Mouse (Mus musculus) kidney, embryonic 15.5 days (tissue): ENCODE results near the gene Gabrb1. TPM values are rescaled to one million over a fixed set of nuclear protein-coding genes. Genes with fewer than 3 reads are reported as not detected.

Experiments used
- ATAC-seq: fragments of 200-750 bp; cut with Nextera tagmentation; replicated peaks from 2 replicates; pipeline ENCODE4 v1.8.0; 2017; ENCODE audit warnings: moderate TSS enrichment; ENCODE audit not compliant: low FRiP score
- H3K27ac ChIP-seq: fragments of 300-500 bp; sonication (generic); 2 replicates; pipeline ENCODE4 v1.5.1; 2015; ENCODE audit warnings: mild to moderate bottlenecking, inconsistent platforms
- H3K27me3 ChIP-seq: fragments of 300-500 bp; sonication (generic); 2 replicates; pipeline ENCODE4 v1.6.1; 2015; ENCODE audit warnings: inconsistent platforms
- H3K36me3 ChIP-seq: fragments of 300-500 bp; sonication (generic); 2 replicates; pipeline ENCODE4 v1.6.1; 2015; ENCODE audit warnings: inconsistent platforms
- H3K4me1 ChIP-seq: fragments of 300-500 bp; sonication (generic); 2 replicates; pipeline ENCODE4 v1.6.1; 2015; ENCODE audit warnings: inconsistent platforms
- H3K4me2 ChIP-seq: fragments of 300-500 bp; sonication (generic); 2 replicates; pipeline ENCODE4 v1.6.1; 2015; ENCODE audit warnings: moderate library complexity, mild to moderate bottlenecking, inconsistent platforms
- H3K4me3 ChIP-seq: fragments of 300-500 bp; sonication (generic); replicated peaks from 2 replicates; pipeline ENCODE4 v1.5.1; 2015; ENCODE audit warnings: mild to moderate bottlenecking, inconsistent platforms
- H3K9ac ChIP-seq: fragments of 300-500 bp; sonication (generic); 2 replicates; pipeline ENCODE4 v1.6.1; 2015; ENCODE audit warnings: mild to moderate bottlenecking, inconsistent platforms
- H3K9me3 ChIP-seq: fragments of 300-500 bp; sonication (generic); replicated peaks from 2 replicates; pipeline ENCODE4 v1.6.1; 2016; ENCODE audit warnings: inconsistent platforms
- WGBS: fragments of 180-500 bp; shearing (Covaris S2); methylation state at CpG from one replicate; pipeline ENCODE4 v1.1.7; 2015; ENCODE audit warnings: mixed read lengths; 5-methylcytosine and 5-hydroxymethylcytosine counted together
- polyA plus RNA-seq: library from polyadenylated mRNA; unstranded; fragments of >200 nt; fragmentation: Nextera tagmentation; extraction: Ambion mirVana; gene quantifications from 2 replicates; pipeline ENCODE4 v1.2.1, GENCODE M21; 2015

Gene Gabrb1
- polyA plus RNA-seq, 1 experiment from 2014 or later, result 0.49 TPM

- ATAC-seq, result no peak
Observed at GRCm38 (mm10) chr5:72173521-72173920, 515.6 kb downstream of the Gabrb1 start.

GRCm38 (mm10) chr5:72175050-72175449 lies 517.1 kb downstream of the Gabrb1 start:
- H3K4me3 ChIP-seq, result no peak overlapping the region
- no peaks in the 10 kb centered on the region for H3K9me3 ChIP-seq
- H3K9ac ChIP-seq, result no peak overlapping the region
- no peaks in the 10 kb centered on the region for H3K27me3 ChIP-seq
- no peak for ATAC-seq
- WGBS, result 90% methylated on average over 4 of the region's 4 CpGs
- no peaks in the 10 kb centered on the region for H3K36me3 ChIP-seq
- H3K4me2 ChIP-seq, result no peak overlapping the region
- peaks cover 6% of the 10 kb centered on the region; the same call in 1 of the 2 replicates for H3K4me1 ChIP-seq
- H3K27ac ChIP-seq, result no peak overlapping the region

More at GRCm38 (mm10) chr5:72173521-72173920, 515.6 kb downstream of the Gabrb1 start:
- no peak overlapping the region for H3K4me3 ChIP-seq
- H3K36me3 ChIP-seq, result no peaks in the 10 kb centered on the region
- WGBS, result 76% methylated on average over 1 of the region's 1 CpGs
- no peak overlapping the region for H3K4me2 ChIP-seq
- peaks cover 6% of the 10 kb centered on the region; the same call in 1 of the 2 replicates for H3K4me1 ChIP-seq
- H3K27ac ChIP-seq, result no peak overlapping the region
- H3K27me3 ChIP-seq, result no peaks in the 10 kb centered on the region
- no peaks in the 10 kb centered on the region for H3K9me3 ChIP-seq
- H3K9ac ChIP-seq, result no peak overlapping the region

GRCm38 (mm10) chr5:72175530-72175929 lies 517.6 kb downstream of the Gabrb1 start:
- Histone ChIP-seq H3K9me3 (no peaks in the 10 kb centered on the region), H3K27ac (no peak overlapping the region), H3K9ac (no peak overlapping the region), H3K36me3 (no peaks in the 10 kb centered on the region), H3K4me1 (peaks cover 6% of the 10 kb centered on the region; the same call in 1 of the 2 replicates), H3K4me3 (no peak overlapping the region), H3K4me2 (no peak overlapping the region), H3K27me3 (no peaks in the 10 kb centered on the region)
- 47% methylated on average over 7 of the region's 7 CpGs for WGBS
- 0 out of 2 replicates have a peak, but pooled peaks have one; percentile 29 for ATAC-seq

- H3K9ac ChIP-seq, result no peak overlapping the region
- H3K27ac ChIP-seq, result no peak overlapping the region
- H3K27me3 ChIP-seq, result no peaks in the 10 kb centered on the region
- H3K4me3 ChIP-seq, result no peak overlapping the region
- 12% methylated on average over 1 of the region's 1 CpGs for WGBS
- no peaks in the 10 kb centered on the region for H3K36me3 ChIP-seq
- H3K4me1 ChIP-seq, result 0 out of 2 replicates have a peak, but pooled peaks cover 1% of the 10 kb centered on the region
- H3K4me2 ChIP-seq, result no peak overlapping the region
- no peaks in the 10 kb centered on the region for H3K9me3 ChIP-seq
- no peak for ATAC-seq
Observed at GRCm38 (mm10) chr5:72181194-72181593, 523.3 kb downstream of the Gabrb1 start.

- no peak overlapping the region for H3K27ac ChIP-seq
- H3K4me3 ChIP-seq, result no peak overlapping the region
- no peaks in the 10 kb centered on the region for H3K4me1 ChIP-seq
- no peaks in the 10 kb centered on the region for H3K27me3 ChIP-seq
- no peaks in the 10 kb centered on the region for H3K36me3 ChIP-seq
- H3K9ac ChIP-seq, result no peak overlapping the region
- 84% methylated on average over 4 of the region's 4 CpGs for WGBS
- H3K4me2 ChIP-seq, result no peak overlapping the region
- ATAC-seq, result no peak
- no peaks in the 10 kb centered on the region for H3K9me3 ChIP-seq
Observed at GRCm38 (mm10) chr5:72182804-72183203, 524.9 kb downstream of the Gabrb1 start.

- 88% methylated on average over 6 of the region's 6 CpGs for WGBS
- no peak overlapping the region for H3K9ac ChIP-seq
- no peaks in the 10 kb centered on the region for H3K27me3 ChIP-seq
- H3K9me3 ChIP-seq, result no peaks in the 10 kb centered on the region
- H3K36me3 ChIP-seq, result no peaks in the 10 kb centered on the region
- H3K4me3 ChIP-seq, result no peak overlapping the region
- no peaks in the 10 kb centered on the region for H3K4me1 ChIP-seq
- H3K4me2 ChIP-seq, result no peak overlapping the region
- ATAC-seq, result no peak
- no peak overlapping the region for H3K27ac ChIP-seq
Observed at GRCm38 (mm10) chr5:72183929-72184328, 526.0 kb downstream of the Gabrb1 start.

- no peak overlapping the region for H3K4me2 ChIP-seq
- H3K9me3 ChIP-seq, result no peaks in the 10 kb centered on the region
- no peak for ATAC-seq
- no peak overlapping the region for H3K27ac ChIP-seq
- no peak overlapping the region for H3K9ac ChIP-seq
- WGBS, result 88% methylated on average over 13 of the region's 13 CpGs
- H3K4me1 ChIP-seq, result no peaks in the 10 kb centered on the region
- H3K4me3 ChIP-seq, result no peak overlapping the region
- H3K36me3 ChIP-seq, result no peaks in the 10 kb centered on the region
- no peaks in the 10 kb centered on the region for H3K27me3 ChIP-seq
Observed at GRCm38 (mm10) chr5:72184437-72185100, 526.7 kb downstream of the Gabrb1 start.

- Histone ChIP-seq H3K9me3 (no peaks in the 10 kb centered on the region), H3K4me2 (no peak overlapping the region), H3K9ac (no peak overlapping the region), H3K36me3 (no peaks in the 10 kb centered on the region), H3K27ac (no peak overlapping the region), H3K27me3 (no peaks in the 10 kb centered on the region), H3K4me3 (no peak overlapping the region), H3K4me1 (no peaks in the 10 kb centered on the region)
- WGBS, result 81% methylated on average over 7 of the region's 7 CpGs
- no peak for ATAC-seq
Observed at GRCm38 (mm10) chr5:72191154-72191553, 533.2 kb downstream of the Gabrb1 start.

- no peak for ATAC-seq
- H3K9me3 ChIP-seq, result no peaks in the 10 kb centered on the region
- no peak overlapping the region for H3K4me2 ChIP-seq
- no peak overlapping the region for H3K9ac ChIP-seq
- no peaks in the 10 kb centered on the region for H3K27me3 ChIP-seq
- H3K4me1 ChIP-seq, result no peaks in the 10 kb centered on the region
- 93% methylated on average over 5 of the region's 5 CpGs for WGBS
- H3K36me3 ChIP-seq, result no peaks in the 10 kb centered on the region
- no peak overlapping the region for H3K4me3 ChIP-seq
- no peak overlapping the region for H3K27ac ChIP-seq
Observed at GRCm38 (mm10) chr5:72191932-72192331, 534.0 kb downstream of the Gabrb1 start.

- Histone ChIP-seq H3K4me3 (no peak overlapping the region), H3K9me3 (no peaks in the 10 kb centered on the region), H3K36me3 (no peaks in the 10 kb centered on the region), H3K9ac (no peak overlapping the region), H3K27me3 (no peaks in the 10 kb centered on the region), H3K27ac (no peak overlapping the region), H3K4me1 (no peaks in the 10 kb centered on the region), H3K4me2 (no peak overlapping the region)
- WGBS, result 93% methylated on average over 1 of the region's 1 CpGs
- ATAC-seq, result no peak
Observed at GRCm38 (mm10) chr5:72195442-72195841, 537.5 kb downstream of the Gabrb1 start.

Other genes with a start within 250 kb of the Gabrb1 start
- not detected in 2 replicates for gene Cox7b2, start 109.9 kb upstream of the Gabrb1 start, polyA plus RNA-seq
- 3.0 and 3.9 TPM in 2 replicates for gene Gabra4, start 195 bp downstream of the Gabrb1 start, polyA plus RNA-seq